Mouse (Mus musculus) naive thymus-derived CD4-positive, alpha-beta T cell, adult 2 months (primary cell): ENCODE results near the gene Tmeff2.

ENCODE experiments used
- DNase-seq: peaks from one replicate; pipeline ENCODE4 v3.0.0-alpha.2; 2011; ENCODE audit warnings: low read depth

Gene Tmeff2

GRCm38 (mm10) chr1:51215631-51216030 is 315.2 kb downstream of the Tmeff2 start:
- no peak for DNase-seq

- DNase-seq = no peak
Observed at GRCm38 (mm10) chr1:51216292-51217050, 316.0 kb downstream of the Tmeff2 start.

GRCm38 (mm10) chr1:51217227-51217626 is 316.8 kb downstream of the Tmeff2 start:
- no peak for DNase-seq

GRCm38 (mm10) chr1:51225156-51225555 is 324.7 kb downstream of the Tmeff2 start:
- no peak for DNase-seq
